Mouse (Mus musculus) cerebral cortex, adult 2 months (tissue): ENCODE results near the gene Hemgn.

Source experiments
- WGBS: fragments of 180-500 bp; shearing (Covaris S2); methylation state at CpG from one replicate; pipeline ENCODE4 v1.1.7; 2018; 5-methylcytosine and 5-hydroxymethylcytosine counted together

The Hemgn gene

GRCm38 (mm10) chr4:46417491-46417890 is 4.2 kb upstream of the Hemgn start:
- WGBS: 76% methylated on average over 3 of the region's 3 CpGs

GRCm38 (mm10) chr4:46412113-46412512 is 1.2 kb downstream of the Hemgn start:
- 76% methylated on average over 1 of the region's 1 CpGs for WGBS

- WGBS: 78% methylated on average over 6 of the region's 6 CpGs
These were observed 1.8 kb downstream of the Hemgn start for GRCm38 (mm10) chr4:46411489-46411888.

DNA sequence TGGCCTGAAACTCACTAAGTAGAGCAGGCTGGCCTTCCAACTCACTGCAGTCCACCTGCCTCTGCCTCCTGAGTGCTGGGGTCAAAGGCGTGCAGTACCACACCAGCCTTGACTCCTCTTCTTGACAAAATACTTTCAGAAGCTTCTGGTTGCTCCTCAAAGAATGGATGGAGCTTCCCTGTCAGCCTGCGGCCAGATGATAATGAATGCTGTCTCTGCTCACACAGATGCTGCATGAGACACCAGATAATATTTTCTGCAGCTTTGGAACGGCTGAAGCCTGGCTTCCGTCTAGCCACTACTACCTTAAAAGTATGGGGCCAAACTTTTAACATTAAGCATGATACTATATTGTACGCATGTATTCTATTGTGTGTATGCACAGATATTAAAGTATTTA is 2.6 kb downstream of the Hemgn start:
- WGBS: 96% methylated on average over 5 of the region's 5 CpGs

DNA sequence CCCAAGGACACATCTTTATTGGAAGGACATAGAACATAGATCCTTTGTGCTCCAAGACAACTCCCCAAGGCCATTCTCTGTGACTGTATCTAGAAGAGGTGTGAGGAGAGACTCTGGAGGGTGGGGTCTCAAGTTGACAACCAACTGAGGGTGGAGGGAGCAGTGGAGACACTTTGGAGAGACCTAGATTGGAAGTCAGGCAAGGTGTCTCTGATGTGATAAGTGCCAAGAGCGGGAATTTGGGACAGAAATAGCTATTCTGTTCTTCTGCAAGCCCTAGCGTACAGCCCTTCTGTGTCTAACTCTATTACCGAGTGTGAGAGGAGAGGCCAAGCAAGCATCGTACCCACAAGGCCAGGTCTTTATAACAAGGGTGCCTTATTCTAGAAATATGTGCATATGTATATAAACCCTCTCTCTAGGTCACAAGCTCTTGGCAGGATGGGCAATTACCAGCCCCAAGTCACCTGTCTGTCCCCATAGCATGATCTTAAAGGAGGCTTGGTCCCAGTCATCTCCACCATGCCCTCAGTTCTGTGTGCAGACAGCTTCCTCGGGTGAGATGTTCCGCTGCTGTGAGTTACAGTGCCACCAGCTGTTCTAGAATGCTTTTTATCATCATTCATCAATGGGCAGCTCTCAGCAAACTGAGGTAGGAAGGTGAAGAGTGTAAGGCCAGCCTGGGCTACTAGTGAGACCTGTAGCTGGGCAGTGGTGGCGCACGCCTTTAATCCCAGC is 6.2 kb downstream of the Hemgn start:
- 94% methylated on average over 8 of the region's 8 CpGs for WGBS

DNA sequence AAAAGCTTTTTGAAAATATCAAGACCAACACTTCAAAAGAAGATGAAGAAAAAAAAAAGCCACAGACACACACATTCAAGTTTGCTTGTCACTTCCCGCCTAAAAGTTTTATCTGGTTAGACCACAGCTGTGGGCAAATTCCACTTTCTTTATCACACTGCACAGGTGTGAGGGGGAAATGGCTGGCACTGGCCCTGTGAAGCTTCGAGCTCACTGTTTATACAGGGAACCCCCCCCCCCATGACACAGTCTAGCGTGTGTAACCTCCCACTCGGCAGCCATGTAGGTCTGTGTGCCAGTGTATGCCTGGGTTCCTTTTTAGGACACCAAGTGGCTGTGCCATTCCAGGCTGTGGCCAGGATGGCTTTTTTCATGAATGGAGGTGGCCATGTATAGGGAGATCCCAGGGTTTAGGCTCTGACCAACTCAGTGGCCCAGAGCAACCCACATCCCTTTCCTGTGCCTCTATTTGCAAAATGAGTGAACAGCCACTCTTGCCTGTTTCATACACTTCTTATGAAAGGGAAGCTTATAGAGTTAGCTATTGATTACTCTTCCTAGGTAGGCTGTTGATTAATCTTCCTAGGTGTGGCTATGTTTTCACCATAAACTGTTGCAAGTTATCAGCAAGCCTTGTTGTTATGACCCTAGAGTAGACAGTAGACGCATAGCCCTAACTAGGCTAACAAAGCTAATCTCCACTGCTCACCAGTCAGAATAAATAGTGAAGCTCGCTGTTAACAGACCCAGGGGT is 9.1 kb downstream of the Hemgn start:
- WGBS: 83% methylated on average over 6 of the region's 6 CpGs

- 81% methylated on average over 4 of the region's 4 CpGs for WGBS
These were observed 14.5 kb downstream of the Hemgn start for GRCm38 (mm10) chr4:46398839-46399238.

DNA sequence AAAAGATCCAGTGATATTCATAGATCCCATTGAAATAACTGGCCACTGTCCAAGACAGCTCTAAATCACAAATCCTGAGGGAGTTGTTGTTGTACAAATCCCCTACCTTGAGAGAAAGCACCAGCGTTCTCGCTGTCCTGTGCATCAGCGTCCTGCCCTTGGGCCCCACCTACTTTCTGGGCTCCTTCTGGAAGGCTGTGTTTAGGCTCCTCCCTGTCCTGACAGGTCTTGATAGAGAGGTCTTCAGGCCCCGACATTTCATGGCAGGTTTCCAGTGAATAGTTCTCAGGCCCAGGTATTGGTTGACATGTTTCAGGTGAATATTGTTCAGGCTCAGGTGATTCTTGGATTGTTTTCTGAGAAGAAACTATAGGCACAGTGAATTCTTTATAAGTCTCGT is 17.6 kb downstream of the Hemgn start:
- 38% methylated on average over 5 of the region's 5 CpGs for WGBS

DNA sequence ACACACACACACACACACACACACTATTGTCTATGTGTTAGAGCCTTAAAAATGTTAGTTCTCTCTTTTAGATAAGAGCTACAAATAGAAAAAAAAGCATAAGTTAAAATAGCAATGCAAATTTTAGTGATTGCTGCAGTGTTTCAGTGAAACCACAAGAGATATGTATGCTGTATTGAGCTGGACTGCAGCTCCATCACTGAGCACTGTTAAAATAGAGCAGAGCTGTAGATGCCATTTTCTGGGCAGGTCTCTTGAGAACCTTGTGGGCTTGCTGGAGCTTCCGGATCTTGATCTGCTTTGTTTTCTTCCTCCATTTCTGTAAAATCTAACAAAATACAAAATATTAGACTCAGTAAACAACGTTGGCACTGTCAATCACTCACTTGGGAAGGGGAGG is 18.9 kb downstream of the Hemgn start:
- 86% methylated on average over 2 of the region's 2 CpGs for WGBS

- 23% methylated on average over 9 of the region's 9 CpGs for WGBS
These were observed 22.8 kb downstream of the Hemgn start for GRCm38 (mm10) chr4:46390390-46390970.

DNA sequence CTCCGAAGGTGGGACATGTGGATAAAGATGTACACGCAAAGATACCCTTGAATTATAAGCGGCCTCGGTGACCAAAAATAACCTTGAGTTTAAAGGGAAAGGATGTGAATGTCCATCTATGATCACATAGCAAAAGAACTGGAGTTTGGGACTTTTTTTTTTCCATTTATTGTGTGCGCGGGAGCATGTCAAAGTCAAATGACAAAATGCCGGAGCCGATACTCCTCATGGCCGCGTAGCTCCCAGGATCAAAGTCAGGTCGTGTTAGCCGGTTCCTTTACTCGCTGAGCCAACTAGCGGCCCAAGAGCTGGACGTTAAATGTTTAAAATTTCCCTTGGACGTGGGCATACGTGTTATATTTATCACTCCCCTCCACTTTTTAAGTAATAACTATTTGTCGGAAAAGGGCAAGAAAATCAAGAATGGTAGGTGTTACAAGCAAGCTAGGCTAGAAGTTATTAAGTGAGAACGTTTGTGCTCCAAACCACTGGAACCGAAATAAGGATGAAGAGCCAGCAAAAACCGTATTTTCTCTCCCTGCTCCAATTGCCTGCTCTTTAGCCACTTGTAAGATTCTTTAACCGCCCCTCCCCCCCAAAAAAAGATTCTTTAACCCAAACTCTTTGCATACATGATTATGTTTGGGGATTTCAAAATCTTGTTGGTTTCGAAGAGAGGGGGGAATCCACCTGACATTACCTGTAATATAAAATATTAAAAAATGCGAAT is 23.5 kb downstream of the Hemgn start:
- WGBS: 2% methylated on average over 24 of the region's 24 CpGs

DNA sequence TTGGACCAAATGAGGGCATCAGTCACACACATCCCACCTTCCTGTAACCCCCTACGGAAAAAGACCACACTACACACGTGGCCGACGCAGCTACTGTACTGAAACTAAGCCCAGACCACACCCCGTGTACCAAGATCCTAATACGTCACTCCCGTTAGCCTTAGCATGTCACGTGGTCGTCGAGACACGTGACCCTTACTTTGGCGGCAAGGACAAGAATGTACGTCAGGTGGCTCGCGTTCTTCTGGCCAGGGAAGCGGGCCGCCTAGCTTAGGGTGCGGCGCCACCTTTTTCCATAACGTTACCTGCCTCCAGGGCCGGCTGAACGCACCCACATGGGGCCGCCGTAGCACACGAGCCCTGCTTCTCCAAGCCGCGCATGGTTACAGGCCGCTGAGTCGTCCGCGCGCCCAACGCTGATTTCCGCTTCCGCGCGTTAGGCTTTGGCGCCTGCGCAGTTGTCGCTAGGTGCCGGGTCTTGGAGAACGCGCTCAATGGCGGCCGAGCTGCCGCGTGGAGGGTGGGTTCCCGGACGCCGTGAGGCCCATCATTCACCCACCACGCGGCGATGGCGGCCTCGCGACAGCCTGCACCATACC is 24.2 kb downstream of the Hemgn start, which contains the start of gene Trmo:
Gene Trmo, minus strand, starts transcription at position 425 of the 599 bp plus-strand sequence.
- WGBS: under 1% methylated on average over 56 of the region's 56 CpGs

DNA sequence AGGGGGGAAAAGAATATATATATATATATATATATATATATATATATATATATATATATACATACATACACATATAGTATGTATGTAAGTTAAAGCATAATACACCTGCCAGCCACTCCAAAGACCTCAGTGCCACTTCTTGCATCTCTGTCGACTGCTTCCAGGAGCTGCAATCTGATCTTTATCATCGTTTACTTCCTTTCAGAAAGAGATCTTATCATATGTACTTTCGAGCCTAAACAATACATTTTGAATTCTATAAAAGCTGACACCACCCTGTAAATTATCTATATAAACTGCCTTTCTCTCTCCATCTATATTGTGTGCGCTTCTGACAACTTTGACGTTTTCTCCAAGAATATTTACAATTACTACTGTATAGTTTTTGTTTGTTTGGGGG is 24.8 kb downstream of the Hemgn start:
- WGBS: 17% methylated on average over 5 of the region's 5 CpGs

DNA sequence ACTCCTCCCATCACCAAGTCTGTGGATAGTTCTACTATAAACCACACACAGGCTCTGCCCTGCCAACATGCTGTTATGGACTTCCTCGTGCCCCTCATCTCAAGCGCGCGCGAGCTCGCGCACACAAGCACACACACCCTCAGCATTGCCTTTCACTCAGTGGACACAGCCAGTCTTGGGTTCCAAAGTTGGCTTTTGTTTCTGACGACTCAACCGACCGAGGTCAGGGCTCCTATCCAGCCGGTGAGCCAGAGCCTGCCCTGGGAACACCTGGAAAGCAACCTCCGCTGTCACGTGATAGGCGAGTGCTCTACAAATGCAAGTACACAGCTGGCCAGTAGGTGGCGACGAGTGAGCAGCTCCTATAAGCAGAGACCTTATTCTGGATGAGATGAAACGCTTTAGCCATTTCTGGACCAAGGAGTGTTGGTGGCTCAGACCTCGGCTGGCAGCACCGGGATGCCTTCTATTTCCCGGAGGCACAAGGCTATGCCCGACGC is 38.4 kb downstream of the Hemgn start:
- 17% methylated on average over 22 of the region's 22 CpGs for WGBS

- 58% methylated on average over 6 of the region's 6 CpGs for WGBS
These were observed 38.9 kb downstream of the Hemgn start for GRCm38 (mm10) chr4:46374455-46374854.

DNA sequence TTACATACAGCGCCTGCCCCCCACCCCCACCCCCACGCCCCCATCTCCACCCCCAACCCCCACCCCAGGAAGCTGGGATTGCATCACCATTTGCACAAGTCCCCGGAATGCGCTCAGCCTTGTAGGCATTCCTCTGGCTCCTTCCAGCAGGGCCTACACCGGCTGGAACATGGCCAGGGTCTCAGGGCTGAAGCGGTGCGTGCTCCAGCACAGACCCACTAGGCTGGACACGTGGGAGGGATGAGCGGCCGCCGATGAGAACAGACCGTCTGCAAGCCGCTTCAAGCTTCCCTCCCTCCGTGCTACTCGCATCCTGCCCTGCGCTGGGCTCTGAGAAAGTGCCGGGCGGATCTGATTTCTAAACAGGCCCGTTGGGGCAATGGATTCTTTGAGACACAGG is 42.3 kb downstream of the Hemgn start:
- 9% methylated on average over 19 of the region's 19 CpGs for WGBS

- 62% methylated on average over 6 of the region's 6 CpGs for WGBS
These were observed 42.9 kb downstream of the Hemgn start for GRCm38 (mm10) chr4:46370406-46370805.

GRCm38 (mm10) chr4:46369070-46369469 is 44.2 kb downstream of the Hemgn start:
- WGBS: 65% methylated on average over 4 of the region's 4 CpGs

DNA sequence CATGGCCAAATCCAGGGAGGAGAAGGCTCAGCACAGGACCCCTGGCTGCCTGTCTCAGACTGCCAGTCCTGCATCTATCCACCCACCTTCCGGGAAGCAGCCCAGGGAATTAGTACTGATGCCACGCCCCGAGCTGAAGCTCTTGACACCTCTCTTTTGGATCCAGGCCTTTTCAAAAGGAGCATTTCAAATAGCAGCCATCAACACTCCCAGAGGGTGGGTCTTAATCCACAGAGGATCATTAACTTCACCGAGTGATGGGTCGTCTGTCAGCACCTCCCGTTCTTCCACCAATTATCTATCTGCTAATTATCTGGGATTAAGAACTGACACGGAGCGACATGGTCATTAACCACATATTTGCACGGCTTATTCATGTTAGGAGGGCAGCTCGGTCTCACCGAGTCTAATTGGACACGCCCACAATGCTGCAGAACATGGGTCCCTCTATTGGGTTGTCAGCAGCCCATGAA is 45.8 kb downstream of the Hemgn start:
- 33% methylated on average over 12 of the region's 12 CpGs for WGBS

DNA sequence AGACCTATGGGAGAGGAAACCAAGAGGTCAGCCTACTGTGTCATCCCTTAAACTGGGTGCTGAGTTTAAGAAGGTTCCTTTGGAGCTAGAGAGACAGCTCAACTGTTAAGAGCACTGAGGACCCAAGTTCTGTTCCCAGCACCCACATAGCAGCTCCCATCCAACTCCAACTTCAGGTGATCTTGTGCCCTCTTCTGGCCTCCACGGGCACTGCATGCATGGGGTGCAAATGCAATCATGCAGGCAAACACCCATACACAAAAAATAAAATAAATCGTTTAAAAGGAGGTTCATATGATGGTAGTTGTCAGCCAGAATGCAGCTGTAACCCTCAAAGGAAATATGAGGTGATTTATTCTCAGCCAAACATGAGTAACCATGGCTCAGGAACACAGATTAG is 48.9 kb downstream of the Hemgn start:
- WGBS: 88% methylated on average over 2 of the region's 2 CpGs

DNA sequence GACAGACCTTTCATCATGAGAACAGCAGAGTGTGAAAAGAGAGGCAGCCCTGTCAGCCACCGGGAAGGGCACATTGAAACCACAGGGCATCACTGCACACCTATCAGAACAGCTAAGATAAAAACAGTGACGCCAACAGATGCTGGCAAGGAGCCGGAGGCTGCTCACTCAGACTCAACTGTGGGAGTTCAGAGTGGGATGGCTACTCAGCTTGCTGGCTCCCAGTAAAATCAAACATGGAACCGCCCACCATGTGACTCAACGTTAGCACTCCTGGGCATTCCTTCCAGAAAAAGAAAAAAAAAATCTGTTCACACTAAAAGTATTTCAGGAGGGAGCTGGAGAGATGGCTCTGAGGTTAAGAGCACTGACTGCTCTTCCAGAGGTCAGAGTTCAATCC is 52.0 kb downstream of the Hemgn start:
- WGBS: 42% methylated on average over 5 of the region's 5 CpGs
